Mouse (Mus musculus) lung, adult 2 months (tissue): Measurements from ENCODE around the gene Tmcc3.

Experiments used
- CTCF ChIP-seq: fragments of 200-500 bp; IDR thresholded peaks from 2 replicates; pipeline ENCODE4 v1.5.1; 2011; ENCODE audit warnings: mild to moderate bottlenecking, low read length, control low read depth; ENCODE audit not compliant: insufficient read depth
- POLR2A ChIP-seq: fragments of 200-500 bp; IDR thresholded peaks from 2 replicates; pipeline ENCODE4 v1.6.1; 2011; ENCODE audit warnings: low read depth, mild to moderate bottlenecking, control low read depth, low read length, borderline replicate concordance; ENCODE audit errors: extremely low read depth

DNA sequence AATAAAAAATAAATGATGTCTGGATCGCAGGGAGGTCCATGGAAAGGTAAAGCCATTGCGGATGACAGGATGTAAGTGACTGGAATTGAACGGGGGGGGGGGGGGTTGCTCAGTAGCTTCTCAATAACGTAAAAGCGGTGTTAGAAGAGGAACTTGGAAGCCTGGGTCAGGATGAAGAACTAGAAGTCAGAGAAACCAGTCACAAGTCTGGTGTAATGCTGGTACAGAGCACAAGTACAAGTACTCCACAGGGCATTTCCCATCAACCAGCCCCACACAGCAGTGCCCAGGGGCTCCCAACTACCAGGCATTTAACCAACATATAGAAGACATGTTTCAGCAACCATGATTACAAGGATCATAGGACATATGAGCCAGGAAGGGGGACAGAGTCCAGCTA is 326.9 kb downstream of the Tmcc3 start:
- TF ChIP-seq POLR2A, result no peak
- no peak for TF ChIP-seq CTCF
